Mouse (Mus musculus) ES-E14 (cell line): ENCODE results near the gene Pigv. TPM values are rescaled to one million over a fixed set of nuclear protein-coding genes. Genes with fewer than 3 reads are reported as not detected.
A peak's percentile ranks its signal among the peaks of the same experiment; 100 is the strongest.

Source experiments
- DNase-seq: peaks from one replicate; pipeline ENCODE4 v3.0.0-alpha.2; 2013; ENCODE audit warnings: low read depth, low spot score
- H3K27ac ChIP-seq: 2 replicates; pipeline ENCODE4 v1.5.1; 2012; ENCODE audit warnings: low read depth, mild to moderate bottlenecking, low read length, moderate library complexity, mixed read lengths; ENCODE audit not compliant: poor library complexity, insufficient read depth, severe bottlenecking
- H3K36me3 ChIP-seq: 2 replicates; pipeline ENCODE4 v1.6.1; 2012; ENCODE audit warnings: mild to moderate bottlenecking, low read length, moderate library complexity, mixed read lengths; ENCODE audit not compliant: control insufficient read depth, poor library complexity, insufficient read depth, severe bottlenecking
- H3K4me1 ChIP-seq, 2 experiments: fragments of 150-350 bp in 1 of 2; sonication (generic) in 1 of 2; 2 replicates each; pipeline ENCODE4 v1.6.1; 2012; ENCODE audit warnings: low read length in 2 of 2, mild to moderate bottlenecking in 1 of 2, mixed read lengths in 1 of 2; ENCODE audit not compliant: control insufficient read depth in 2 of 2, insufficient read depth in 2 of 2, poor library complexity in 1 of 2
- H3K4me3 ChIP-seq, 2 experiments: fragments of 150-350 bp in 1 of 2; sonication (generic) in 1 of 2; 2 replicates each; pipeline ENCODE4 v1.5.1; 2012; ENCODE audit warnings: low read length in 2 of 2, low read depth in 1 of 2, mild to moderate bottlenecking in 1 of 2, mixed read lengths in 1 of 2; ENCODE audit not compliant: insufficient read depth in 1 of 2, poor library complexity in 1 of 2, severe bottlenecking in 1 of 2
- H3K9ac ChIP-seq: 2 replicates; pipeline ENCODE4 v1.6.1; 2012; ENCODE audit warnings: low read depth, mild to moderate bottlenecking, low read length, mixed read lengths; ENCODE audit not compliant: poor library complexity, insufficient read depth, severe bottlenecking
- H3K9me3 ChIP-seq: fragments of 150-350 bp; sonication (generic); 2 replicates; pipeline ENCODE4 v1.6.1; 2012; ENCODE audit warnings: low read depth, mild to moderate bottlenecking, low read length; ENCODE audit not compliant: control insufficient read depth, insufficient read depth
- CHD2 ChIP-seq: IDR thresholded peaks from 2 replicates; pipeline ENCODE4 v1.6.1; 2014; ENCODE audit warnings: mild to moderate bottlenecking, low read depth, low read length, inconsistent platforms
- HCFC1 ChIP-seq: IDR thresholded peaks from 2 replicates; pipeline ENCODE4 v1.6.1; 2012; ENCODE audit warnings: low read length, inconsistent platforms, borderline replicate concordance; ENCODE audit not compliant: insufficient read depth
- MAFK ChIP-seq: IDR thresholded peaks from 2 replicates; pipeline ENCODE4 v1.6.1; 2014; ENCODE audit warnings: mild to moderate bottlenecking, low read depth, low read length, inconsistent platforms; ENCODE audit not compliant: insufficient read depth
- ZC3H11A ChIP-seq: IDR thresholded peaks from 2 replicates; pipeline ENCODE4 v1.6.1; 2012; ENCODE audit warnings: low read depth, mild to moderate bottlenecking, inconsistent platforms, low read length, borderline replicate concordance
- ZNF384 ChIP-seq: IDR thresholded peaks from 2 replicates; pipeline ENCODE4 v1.6.1; 2012; ENCODE audit warnings: low read depth, low read length, inconsistent platforms
- in situ Hi-C, 2 experiments: fragments of 600-800 bp; cut with MboI; formaldehyde crosslinking; loops; one replicate each; pipeline ENCODE4 v1.15.1; 2025; ENCODE audit warnings: low sequenced_read_pairs in 2 of 2, inconsistent platforms in 1 of 2; ENCODE audit not compliant: unreplicated experiment in 2 of 2
- total RNA-seq: library from RNA; depleted of rRNA; stranded (reverse); fragments of 300-350 nt; gene quantifications from 2 replicates; pipeline ENCODE4 v1.2.3, GENCODE M21; 2012

Pigv gene
- total RNA-seq, 1 experiment, result 11.6 TPM

DNA sequence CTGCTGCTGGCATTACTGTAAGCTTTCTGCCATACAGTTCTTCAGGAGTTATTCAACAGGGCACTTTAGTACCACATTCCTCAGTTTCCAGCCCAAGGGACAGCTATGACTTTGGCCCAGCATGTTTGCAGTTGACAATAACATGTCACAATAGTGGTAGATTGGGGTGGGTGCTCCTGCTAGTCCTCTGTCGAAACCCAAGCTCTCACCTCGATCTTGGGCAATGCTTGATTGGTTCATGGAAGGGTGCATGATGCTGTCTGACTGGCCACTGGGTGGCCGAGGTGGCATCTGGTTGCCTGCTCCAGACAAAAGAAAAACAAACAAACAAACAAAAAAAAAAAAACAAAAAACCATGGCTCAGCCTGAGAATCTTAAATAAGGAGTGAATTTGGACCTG lies 22.9 kb upstream of the Pigv start:
- Histone ChIP-seq H3K27ac (no peak overlapping the region), H3K4me3 (no peak overlapping the region), H3K4me1 (no peaks in the 10 kb centered on the region; a peak in 1 of 4 replicates), H3K9me3 (no peaks in the 10 kb centered on the region), H3K9ac (no peak overlapping the region), H3K36me3 (peaks cover 63% of the 10 kb centered on the region)
- no peak for DNase-seq
- in situ Hi-C loops, result no loop called here
- no peak for TF ChIP-seq ZC3H11A
- TF ChIP-seq MAFK, result no peak
- TF ChIP-seq ZNF384, result no peak
- TF ChIP-seq HCFC1, result no peak
- no peak for TF ChIP-seq CHD2

DNA sequence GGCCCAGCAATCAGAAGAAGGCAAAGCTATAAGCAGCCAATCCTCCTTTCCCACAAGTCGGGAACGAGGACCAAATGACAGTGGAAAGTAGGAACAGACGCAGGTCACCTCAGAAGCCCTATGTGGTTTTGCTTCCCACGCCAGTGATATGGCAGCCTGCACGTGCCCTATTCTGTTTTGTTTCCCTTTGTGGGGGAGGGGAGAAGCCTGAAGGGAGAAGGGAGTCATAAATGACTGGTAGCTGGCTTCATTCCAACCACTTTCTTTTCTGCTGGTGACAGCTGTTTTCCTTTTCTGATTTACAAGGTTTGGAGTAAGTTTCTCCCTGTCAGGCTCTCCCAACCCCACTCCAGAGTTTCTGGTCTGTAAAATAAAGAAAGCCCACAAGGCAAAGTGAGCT lies 17.8 kb upstream of the Pigv start:
- H3K9me3 ChIP-seq, result no peaks in the 10 kb centered on the region
- no peak for DNase-seq
- no peak for TF ChIP-seq HCFC1
- TF ChIP-seq ZNF384, result no peak
- TF ChIP-seq CHD2, result no peak
- TF ChIP-seq MAFK, result no peak
- TF ChIP-seq ZC3H11A, result no peak

DNA sequence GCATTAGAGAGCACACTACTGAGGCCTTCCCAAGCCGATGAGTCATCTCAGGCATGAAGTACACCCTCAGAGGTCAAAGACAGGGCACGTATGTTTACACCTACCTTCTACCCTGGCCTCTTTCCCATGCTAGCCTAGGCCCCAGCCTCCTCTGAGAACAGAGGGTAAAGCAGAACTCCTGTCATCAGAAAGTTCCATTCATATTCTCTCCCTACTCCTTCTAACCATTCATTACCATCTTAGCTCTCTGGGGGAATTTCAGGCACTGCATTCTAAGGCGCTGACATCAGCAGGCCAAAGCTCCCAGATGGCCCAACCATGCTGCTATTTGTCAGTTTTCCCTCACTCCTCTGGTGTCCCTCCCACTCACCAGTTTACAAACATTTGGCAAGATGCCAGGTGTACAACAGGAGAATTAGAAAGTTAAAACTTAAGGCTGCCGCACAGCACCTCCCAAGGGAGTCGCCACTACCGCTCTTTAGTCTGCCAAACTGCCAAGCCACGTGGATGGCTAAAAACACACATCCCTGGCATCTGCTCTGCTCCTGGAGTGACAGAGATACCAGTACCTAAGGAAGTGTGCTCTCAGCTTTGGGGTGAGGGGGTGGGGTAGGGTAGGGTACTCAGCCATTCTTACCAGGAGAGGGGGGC lies 16.1 kb upstream of the Pigv start:
- H3K9ac ChIP-seq, result no peak overlapping the region
- H3K27ac ChIP-seq, result no peak overlapping the region
- H3K9me3 ChIP-seq, result no peaks in the 10 kb centered on the region
- no peak overlapping the region for H3K4me3 ChIP-seq
- in situ Hi-C loops, result no loop called here
- TF ChIP-seq CHD2 (no peak), HCFC1 (no peak), ZC3H11A (no peak), MAFK (no peak), ZNF384 (no peak)
- peaks cover 0 to 14% of the 10 kb centered on the region in 2 experiments; a peak in 2 of 4 replicates for H3K4me1 ChIP-seq
- peaks cover 87% of the 10 kb centered on the region for H3K36me3 ChIP-seq
- no peak for DNase-seq

More for the DNA sequence above, 17.8 kb upstream of the Pigv start:
- no peak overlapping the region for H3K4me3 ChIP-seq
- H3K9ac ChIP-seq, result no peak overlapping the region
- H3K27ac ChIP-seq, result no peak overlapping the region
- in situ Hi-C loops, result no loop called here
- peaks cover 87% of the 10 kb centered on the region for H3K36me3 ChIP-seq
- peaks cover 0 to 12% of the 10 kb centered on the region in 2 experiments; a peak in 2 of 4 replicates for H3K4me1 ChIP-seq

DNA sequence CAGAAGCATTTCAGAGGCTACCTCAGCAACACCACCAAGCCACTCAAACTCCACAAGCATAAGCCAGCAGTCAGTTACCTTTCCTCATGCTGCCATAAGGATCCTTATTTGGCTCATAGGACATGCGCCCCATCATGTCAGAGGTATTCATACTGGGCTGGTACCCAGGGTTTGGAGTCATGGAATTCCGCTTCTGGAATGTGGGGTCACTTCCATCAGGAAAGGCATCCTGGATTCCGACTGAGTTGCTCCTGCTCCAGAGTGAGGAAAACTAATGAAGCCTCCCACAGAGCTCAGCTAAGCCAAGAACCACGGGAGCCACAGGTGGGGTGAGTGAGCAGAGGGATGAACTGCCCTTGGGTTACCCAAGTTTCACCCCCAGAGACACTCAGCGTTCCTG lies 14.7 kb upstream of the Pigv start:
- no peak for DNase-seq
- Histone ChIP-seq H3K36me3 (peaks cover 82% of the 10 kb centered on the region), H3K4me3 (no peak overlapping the region), H3K4me1 (peaks cover 0 to 16% of the 10 kb centered on the region in 2 experiments; a peak in 2 of 4 replicates), H3K9ac (no peak overlapping the region), H3K9me3 (no peaks in the 10 kb centered on the region), H3K27ac (peak overlapping the region; percentile 20; the same call in 1 of the 2 replicates)
- TF ChIP-seq HCFC1 (no peak), ZC3H11A (no peak), MAFK (no peak), CHD2 (no peak), ZNF384 (no peak)
- in situ Hi-C loops, result no loop called here

DNA sequence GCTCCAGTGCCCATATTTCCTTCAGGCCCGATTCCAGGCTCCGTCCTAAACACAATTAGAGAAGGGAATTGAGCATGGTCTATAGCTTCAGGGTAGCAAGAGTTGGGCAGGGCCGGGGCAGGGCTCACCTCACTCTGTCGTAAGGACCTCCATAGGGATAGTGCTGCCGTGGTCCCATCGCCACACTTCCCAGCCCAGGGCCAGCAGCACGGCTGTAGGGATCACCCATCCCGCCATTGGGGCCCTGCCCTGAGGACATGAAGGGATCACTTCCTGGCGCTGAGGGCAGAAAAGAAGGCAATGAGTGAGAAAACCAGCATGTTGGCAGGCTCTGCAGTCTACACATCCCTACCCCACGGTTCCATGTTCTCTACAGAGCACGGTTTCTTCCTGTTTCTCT lies 14.1 kb upstream of the Pigv start:
- no peak overlapping the region for H3K4me3 ChIP-seq
- TF ChIP-seq HCFC1 (no peak), ZNF384 (no peak), ZC3H11A (no peak), CHD2 (no peak), MAFK (no peak)
- peaks cover 79% of the 10 kb centered on the region for H3K36me3 ChIP-seq
- no peak overlapping the region for H3K27ac ChIP-seq
- H3K4me1 ChIP-seq, result peaks cover 0 to 16% of the 10 kb centered on the region in 2 experiments; a peak in 2 of 4 replicates
- no peaks in the 10 kb centered on the region for H3K9me3 ChIP-seq
- DNase-seq, result no peak
- in situ Hi-C loops, result no loop called here
- H3K9ac ChIP-seq, result no peak overlapping the region
